In the genomic region with DNA sequence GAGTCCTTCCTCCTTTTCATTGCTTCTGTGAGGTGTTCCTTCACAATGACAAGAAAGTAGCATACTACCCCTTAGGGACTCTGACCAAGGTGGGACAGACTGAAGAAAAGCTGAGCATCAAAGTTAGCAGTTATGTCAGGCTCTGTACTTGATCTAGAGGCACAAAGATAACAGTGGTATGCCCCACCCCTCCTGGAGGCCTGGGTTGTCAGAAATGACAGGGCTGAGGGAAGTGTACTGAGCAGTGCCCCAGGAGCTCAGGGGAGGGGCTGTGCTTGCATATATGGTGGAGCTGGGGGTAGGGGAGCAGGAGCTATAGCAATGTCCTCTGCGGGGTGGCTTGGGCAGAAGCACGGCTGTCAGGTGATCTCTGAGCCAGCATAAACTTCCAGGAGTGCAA, we compare ENCODE assay signal across 29 mouse cellular contexts.
DNase-seq lines count a peak whose midpoint lies in the region; ATAC-seq and TF ChIP-seq lines count a peak whose summit lies in the region.
"Had no signal": no experiment of that assay in that cellular context is flagged by ENCODE, and none has a peak within 500 bp of the region (broad histone marks: within the 10 kb centered on the region; RNA-seq: fewer than 3 reads in every experiment).

No protein-coding gene starts in this region.

- H3K4me1 ChIP-seq in forebrain, embryonic 15.5 days, result peaks cover 43% of the 10 kb centered on the region
- H3K4me1 ChIP-seq in forebrain, embryonic 14.5 days (ENCODE audit: control insufficient read depth, insufficient read depth, low read length), result peaks cover 14% of the 10 kb centered on the region
- peaks cover 49% of the 10 kb centered on the region for H3K4me1 ChIP-seq in hindbrain, embryonic 13.5 days (replicated peaks)
- peaks cover 17% of the 10 kb centered on the region for H3K4me1 ChIP-seq in hindbrain, postnatal 0 days (ENCODE audit: insufficient read depth, low read length)
- H3K4me1 ChIP-seq in liver, embryonic 13.5 days (replicated peaks), result peaks cover 25% of the 10 kb centered on the region

- WGBS in forebrain, embryonic 15.5 days, result 90% methylated on average over 2 of the region's 2 CpGs
- 72% methylated on average over 2 of the region's 2 CpGs for WGBS in forebrain, embryonic 14.5 days
- WGBS in hindbrain, embryonic 13.5 days, result 70% methylated on average over 2 of the region's 2 CpGs
- 55% methylated on average over 2 of the region's 2 CpGs for WGBS in hindbrain, postnatal 0 days
- 35% methylated on average over 2 of the region's 2 CpGs for WGBS in liver, embryonic 13.5 days (ENCODE audit: insufficient replicate concordance)

- H3K4me3 ChIP-seq in forebrain, embryonic 15.5 days, result no peak overlapping the region
- H3K4me3 ChIP-seq in forebrain, embryonic 14.5 days (ENCODE audit: low read depth, low read length), result no peak overlapping the region
- no peak overlapping the region for H3K4me3 ChIP-seq in hindbrain, embryonic 13.5 days
- no peak overlapping the region for H3K4me3 ChIP-seq in hindbrain, postnatal 0 days (ENCODE audit: low read length)
- no peak overlapping the region for H3K4me3 ChIP-seq in liver, embryonic 13.5 days (replicated peaks)
- H3K4me3 ChIP-seq: gastrocnemius, adult 2 months; intestine, embryonic 15.5 days; limb, embryonic 10.5 days; limb, embryonic 15.5 days; lung, embryonic 15.5 days; midbrain, embryonic 13.5 days; neural tube, embryonic 13.5 days had no signal

- no peak for TF ChIP-seq CTCF in hindbrain, postnatal 0 days (IDR thresholded peaks at IDR 0.05; ENCODE audit: low read depth)

- no peak for ATAC-seq in forebrain, embryonic 15.5 days (replicated peaks)
- ATAC-seq in forebrain, embryonic 14.5 days, result no peak
- no peak for ATAC-seq in hindbrain, embryonic 13.5 days (ENCODE audit: low FRiP score)
- no peak for ATAC-seq in hindbrain, postnatal 0 days
- peak; percentile 73 for ATAC-seq in liver, embryonic 13.5 days (ENCODE audit: low read depth)
- peak; percentile 72 for ATAC-seq in megakaryocyte-erythroid progenitor cell, adult 5-6 weeks (replicated peaks; ENCODE audit: low FRiP score, low TSS enrichment, poor library complexity, severe bottlenecking)
- ATAC-seq: forebrain, embryonic 16.5 days; hindbrain, embryonic 16.5 days; intestine, embryonic 15.5 days; midbrain, embryonic 13.5 days; Patski had no signal

- no peak overlapping the region for H3K9ac ChIP-seq in forebrain, embryonic 15.5 days (replicated peaks)
- H3K9ac ChIP-seq in forebrain, embryonic 14.5 days (ENCODE audit: low read length), result no peak overlapping the region
- 0 out of 2 replicates have a peak overlapping the region, but pooled peaks have one; percentile 14 for H3K9ac ChIP-seq in hindbrain, embryonic 13.5 days
- H3K9ac ChIP-seq in hindbrain, postnatal 0 days (replicated peaks; ENCODE audit: low read length), result no peak overlapping the region
- no peak overlapping the region for H3K9ac ChIP-seq in liver, embryonic 13.5 days
- H3K9ac ChIP-seq: intestine, embryonic 15.5 days; limb, embryonic 15.5 days; lung, embryonic 15.5 days; midbrain, embryonic 13.5 days; neural tube, embryonic 13.5 days had no signal

- H3K9me3 ChIP-seq in forebrain, embryonic 15.5 days, result no peaks in the 10 kb centered on the region
- no peaks in the 10 kb centered on the region for H3K9me3 ChIP-seq in forebrain, embryonic 14.5 days (replicated peaks; ENCODE audit: control insufficient read depth, low read length)
- H3K9me3 ChIP-seq in hindbrain, embryonic 13.5 days, result no peaks in the 10 kb centered on the region
- H3K9me3 ChIP-seq in hindbrain, postnatal 0 days (ENCODE audit: low read length), result no peaks in the 10 kb centered on the region
- H3K9me3 ChIP-seq in liver, embryonic 13.5 days (replicated peaks), result no peaks in the 10 kb centered on the region
- H3K9me3 ChIP-seq: G1E; intestine, embryonic 15.5 days; limb, embryonic 10.5 days; limb, embryonic 15.5 days; lung, embryonic 15.5 days; midbrain, embryonic 13.5 days; neural tube, embryonic 13.5 days had no signal

- H3K27ac ChIP-seq in forebrain, embryonic 15.5 days (replicated peaks), result 0 out of 2 replicates have a peak overlapping the region, but pooled peaks have one; percentile 4
- H3K27ac ChIP-seq in forebrain, embryonic 14.5 days (ENCODE audit: low read depth, low read length), result no peak overlapping the region
- H3K27ac ChIP-seq in hindbrain, embryonic 13.5 days, result no peak overlapping the region
- H3K27ac ChIP-seq in hindbrain, postnatal 0 days, result no peak overlapping the region
- no peak overlapping the region for H3K27ac ChIP-seq in liver, embryonic 13.5 days
- H3K27ac ChIP-seq: gastrocnemius, adult 2 months; intestine, embryonic 15.5 days; limb, embryonic 10.5 days; limb, embryonic 15.5 days; lung, embryonic 15.5 days; midbrain, embryonic 13.5 days; neural tube, embryonic 13.5 days had no signal

- no peak for DNase-seq in forebrain, embryonic 14.5 days (ENCODE audit: low spot score)
- no peak for DNase-seq in hindbrain, postnatal 0 days (ENCODE audit: low spot score)
- peak; percentile 13 for DNase-seq in liver, embryonic 13.5 days
- no peak for DNase-seq in layer of hippocampus, adult 18-20 months (ENCODE audit: low spot score in 2 of 2)
- no peak for DNase-seq in urinary bladder, postnatal 10 days (ENCODE audit: low spot score)
- DNase-seq: adrenal gland, postnatal 14 days; cerebellum, adult 2 months; cerebellum, postnatal 14 days; gastrocnemius, adult 2 months; gastrocnemius, postnatal 36 days; heart, postnatal 4 days; kidney, adult 2 months; kidney, postnatal 4 days; layer of hippocampus, adult 9-11 months; right cerebral cortex, postnatal 4 days; thymus, postnatal 4 days had no signal

- H3K4me2 ChIP-seq in forebrain, embryonic 15.5 days (replicated peaks), result no peak overlapping the region
- H3K4me2 ChIP-seq in forebrain, embryonic 14.5 days (ENCODE audit: low read length), result no peak overlapping the region
- no peak overlapping the region for H3K4me2 ChIP-seq in hindbrain, embryonic 13.5 days
- H3K4me2 ChIP-seq in hindbrain, postnatal 0 days (ENCODE audit: low read depth, low read length), result no peak overlapping the region
- no peak overlapping the region for H3K4me2 ChIP-seq in liver, embryonic 13.5 days
- H3K4me2 ChIP-seq: intestine, embryonic 15.5 days; limb, embryonic 15.5 days; lung, embryonic 15.5 days; midbrain, embryonic 13.5 days; neural tube, embryonic 13.5 days had no signal

- H3K36me3 ChIP-seq in forebrain, embryonic 15.5 days, result 0 out of 2 replicates have a peak, but pooled peaks cover 9% of the 10 kb centered on the region
- peaks cover 17% of the 10 kb centered on the region; the same call in 1 of the 2 replicates for H3K36me3 ChIP-seq in forebrain, embryonic 14.5 days (ENCODE audit: control insufficient read depth, insufficient read depth, low read length)
- peaks cover 27% of the 10 kb centered on the region for H3K36me3 ChIP-seq in hindbrain, embryonic 13.5 days
- H3K36me3 ChIP-seq in hindbrain, postnatal 0 days (ENCODE audit: insufficient read depth, low read length), result no peaks in the 10 kb centered on the region; the same call in 1 of the 2 replicates
- no peaks in the 10 kb centered on the region for H3K36me3 ChIP-seq in liver, embryonic 13.5 days
- H3K36me3 ChIP-seq: G1E; intestine, embryonic 15.5 days had no signal

- H3K27me3 ChIP-seq in forebrain, embryonic 15.5 days, result no peaks in the 10 kb centered on the region
- no peaks in the 10 kb centered on the region for H3K27me3 ChIP-seq in forebrain, embryonic 14.5 days (replicated peaks; ENCODE audit: control insufficient read depth, insufficient read depth, low read length)
- H3K27me3 ChIP-seq in hindbrain, embryonic 13.5 days, result no peaks in the 10 kb centered on the region
- no peaks in the 10 kb centered on the region for H3K27me3 ChIP-seq in hindbrain, postnatal 0 days (ENCODE audit: insufficient read depth, low read length)
- no peaks in the 10 kb centered on the region for H3K27me3 ChIP-seq in liver, embryonic 13.5 days
- H3K27me3 ChIP-seq: intestine, embryonic 15.5 days; limb, embryonic 15.5 days; lung, embryonic 15.5 days; midbrain, embryonic 13.5 days; neural tube, embryonic 13.5 days; Patski had no signal

Comparison
In these comparisons a context has a peak if more than half of its experiments do, and no peak if none do; other contexts are left out.
1. ATAC-seq: peak in liver, embryonic 13.5 days (single experiment) and megakaryocyte-erythroid progenitor cell, adult 5-6 weeks (single experiment); none in forebrain, embryonic 15.5 days (single experiment), forebrain, embryonic 14.5 days (single experiment), hindbrain, embryonic 13.5 days (single experiment) and hindbrain, postnatal 0 days (single experiment).